Mouse (Mus musculus): Measurements from ENCODE around the gene Rpa2. TPM values are rescaled to one million over a fixed set of nuclear protein-coding genes. Genes with fewer than 3 reads are reported as not detected.
A peak's percentile ranks its signal among the peaks of the same experiment; 100 is the strongest.

Rpa2 gene
- polyA plus RNA-seq, 1 experiment from 2014 or later: 105 TPM

GRCm38 (mm10) chr4:132803212-132803611 lies 35.1 kb downstream of the Rpa2 start:
- no peak overlapping the region for H3K9ac ChIP-seq (replicated peaks; ENCODE audit: low read depth, low read length)
- no peak overlapping the region for H3K4me3 ChIP-seq (ENCODE audit: low read depth, low read length)
- H3K4me1 ChIP-seq (ENCODE audit: control insufficient read depth, insufficient read depth, low read length): no peaks in the 10 kb centered on the region

GRCm38 (mm10) chr4:132803876-132804275 lies 35.7 kb downstream of the Rpa2 start:
- WGBS: 95% methylated on average over 7 of the region's 7 CpGs
- ATAC-seq (ENCODE audit: insufficient number of reproducible peaks, insufficient read depth, low FRiP score, low read depth): no peak

More at GRCm38 (mm10) chr4:132803212-132803611, 35.1 kb downstream of the Rpa2 start:
- H3K4me2 ChIP-seq (replicated peaks; ENCODE audit: low read depth, low read length): no peak overlapping the region
- no peaks in the 10 kb centered on the region for H3K9me3 ChIP-seq (ENCODE audit: control insufficient read depth, low read depth, low read length)
- H3K36me3 ChIP-seq (ENCODE audit: control insufficient read depth, insufficient read depth, low read length): no peaks in the 10 kb centered on the region
- WGBS: 86% methylated on average over 5 of the region's 5 CpGs
- no peak for ATAC-seq (ENCODE audit: insufficient number of reproducible peaks, insufficient read depth, low FRiP score, low read depth)
- H3K27ac ChIP-seq (ENCODE audit: low read length): no peak overlapping the region
- no peaks in the 10 kb centered on the region for H3K27me3 ChIP-seq (ENCODE audit: control insufficient read depth, insufficient read depth, low read length)

GRCm38 (mm10) chr4:132804331-132804730 lies 36.2 kb downstream of the Rpa2 start:
- no peaks in the 10 kb centered on the region for H3K36me3 ChIP-seq (ENCODE audit: control insufficient read depth, insufficient read depth, low read length)
- no peak overlapping the region for H3K4me2 ChIP-seq (replicated peaks; ENCODE audit: low read depth, low read length)
- ATAC-seq (ENCODE audit: insufficient number of reproducible peaks, insufficient read depth, low FRiP score, low read depth): no peak
- H3K4me1 ChIP-seq (ENCODE audit: control insufficient read depth, insufficient read depth, low read length): 0 out of 2 replicates have a peak, but pooled peaks cover 1% of the 10 kb centered on the region
- no peak overlapping the region for H3K9ac ChIP-seq (replicated peaks; ENCODE audit: low read depth, low read length)
- no peaks in the 10 kb centered on the region for H3K27me3 ChIP-seq (ENCODE audit: control insufficient read depth, insufficient read depth, low read length)
- no peak overlapping the region for H3K27ac ChIP-seq (ENCODE audit: low read length)
- H3K9me3 ChIP-seq (ENCODE audit: control insufficient read depth, low read depth, low read length): no peaks in the 10 kb centered on the region
- 85% methylated on average over 6 of the region's 6 CpGs for WGBS
- H3K4me3 ChIP-seq (ENCODE audit: low read depth, low read length): no peak overlapping the region

More at GRCm38 (mm10) chr4:132803876-132804275, 35.7 kb downstream of the Rpa2 start:
- H3K9me3 ChIP-seq (ENCODE audit: control insufficient read depth, low read depth, low read length): no peaks in the 10 kb centered on the region
- H3K4me1 ChIP-seq (ENCODE audit: control insufficient read depth, insufficient read depth, low read length): no peaks in the 10 kb centered on the region
- no peaks in the 10 kb centered on the region for H3K27me3 ChIP-seq (ENCODE audit: control insufficient read depth, insufficient read depth, low read length)
- no peak overlapping the region for H3K9ac ChIP-seq (replicated peaks; ENCODE audit: low read depth, low read length)
- H3K4me2 ChIP-seq (replicated peaks; ENCODE audit: low read depth, low read length): no peak overlapping the region
- H3K27ac ChIP-seq (ENCODE audit: low read length): no peak overlapping the region
- H3K36me3 ChIP-seq (ENCODE audit: control insufficient read depth, insufficient read depth, low read length): no peaks in the 10 kb centered on the region
- H3K4me3 ChIP-seq (ENCODE audit: low read depth, low read length): no peak overlapping the region

- Histone ChIP-seq H3K9ac (replicated peaks; ENCODE audit: low read depth, low read length) (no peak overlapping the region), H3K4me1 (ENCODE audit: control insufficient read depth, insufficient read depth, low read length) (0 out of 2 replicates have a peak, but pooled peaks cover 3% of the 10 kb centered on the region), H3K27ac (ENCODE audit: low read length) (no peak overlapping the region), H3K9me3 (ENCODE audit: control insufficient read depth, low read depth, low read length) (no peaks in the 10 kb centered on the region), H3K4me3 (ENCODE audit: low read depth, low read length) (no peak overlapping the region), H3K4me2 (replicated peaks; ENCODE audit: low read depth, low read length) (no peak overlapping the region), H3K27me3 (ENCODE audit: control insufficient read depth, insufficient read depth, low read length) (no peaks in the 10 kb centered on the region), H3K36me3 (ENCODE audit: control insufficient read depth, insufficient read depth, low read length) (no peaks in the 10 kb centered on the region)
- 73% methylated on average over 5 of the region's 5 CpGs for WGBS
- no peak for ATAC-seq (ENCODE audit: insufficient number of reproducible peaks, insufficient read depth, low FRiP score, low read depth)
These were observed 37.0 kb downstream of the Rpa2 start for GRCm38 (mm10) chr4:132805146-132805545.

- Histone ChIP-seq H3K4me3 (ENCODE audit: low read depth, low read length) (no peak overlapping the region), H3K9ac (replicated peaks; ENCODE audit: low read depth, low read length) (no peak overlapping the region), H3K9me3 (ENCODE audit: control insufficient read depth, low read depth, low read length) (peaks cover 4% of the 10 kb centered on the region; the same call in 1 of the 2 replicates), H3K4me1 (ENCODE audit: control insufficient read depth, insufficient read depth, low read length) (0 out of 2 replicates have a peak, but pooled peaks cover 3% of the 10 kb centered on the region), H3K27ac (ENCODE audit: low read length) (no peak overlapping the region), H3K4me2 (replicated peaks; ENCODE audit: low read depth, low read length) (no peak overlapping the region), H3K27me3 (ENCODE audit: control insufficient read depth, insufficient read depth, low read length) (no peaks in the 10 kb centered on the region), H3K36me3 (ENCODE audit: control insufficient read depth, insufficient read depth, low read length) (no peaks in the 10 kb centered on the region)
- ATAC-seq (ENCODE audit: insufficient number of reproducible peaks, insufficient read depth, low FRiP score, low read depth): no peak
- 76% methylated on average over 12 of the region's 12 CpGs for WGBS
These were observed 37.6 kb downstream of the Rpa2 start for GRCm38 (mm10) chr4:132805599-132806197.

- Histone ChIP-seq H3K27me3 (ENCODE audit: control insufficient read depth, insufficient read depth, low read length) (no peaks in the 10 kb centered on the region), H3K4me2 (replicated peaks; ENCODE audit: low read depth, low read length) (no peak overlapping the region), H3K4me1 (ENCODE audit: control insufficient read depth, insufficient read depth, low read length) (0 out of 2 replicates have a peak, but pooled peaks cover 3% of the 10 kb centered on the region), H3K4me3 (ENCODE audit: low read depth, low read length) (no peak overlapping the region), H3K27ac (ENCODE audit: low read length) (no peak overlapping the region), H3K9me3 (ENCODE audit: control insufficient read depth, low read depth, low read length) (peaks cover 8% of the 10 kb centered on the region; the same call in 1 of the 2 replicates), H3K36me3 (ENCODE audit: control insufficient read depth, insufficient read depth, low read length) (no peaks in the 10 kb centered on the region), H3K9ac (replicated peaks; ENCODE audit: low read depth, low read length) (no peak overlapping the region)
- WGBS: 78% methylated on average over 7 of the region's 7 CpGs
- ATAC-seq (ENCODE audit: insufficient number of reproducible peaks, insufficient read depth, low FRiP score, low read depth): no peak
These were observed 38.6 kb downstream of the Rpa2 start for GRCm38 (mm10) chr4:132806620-132807191.

- Histone ChIP-seq H3K9me3 (ENCODE audit: control insufficient read depth, low read depth, low read length) (peaks cover 8% of the 10 kb centered on the region; the same call in 1 of the 2 replicates), H3K27ac (ENCODE audit: low read length) (peak overlapping the region; percentile 61; the same call in 1 of the 2 replicates), H3K4me2 (replicated peaks; ENCODE audit: low read depth, low read length) (no peak overlapping the region), H3K4me3 (ENCODE audit: low read depth, low read length) (no peak overlapping the region), H3K36me3 (ENCODE audit: control insufficient read depth, insufficient read depth, low read length) (no peaks in the 10 kb centered on the region), H3K9ac (replicated peaks; ENCODE audit: low read depth, low read length) (no peak overlapping the region), H3K27me3 (ENCODE audit: control insufficient read depth, insufficient read depth, low read length) (no peaks in the 10 kb centered on the region), H3K4me1 (ENCODE audit: control insufficient read depth, insufficient read depth, low read length) (0 out of 2 replicates have a peak, but pooled peaks cover 3% of the 10 kb centered on the region)
- WGBS: 58% methylated on average over 5 of the region's 5 CpGs
- ATAC-seq (ENCODE audit: insufficient number of reproducible peaks, insufficient read depth, low FRiP score, low read depth): peak; percentile 37; the same call in 1 of the 2 replicates
These were observed 39.9 kb downstream of the Rpa2 start for GRCm38 (mm10) chr4:132807771-132808641.

GRCm38 (mm10) chr4:132809621-132810020 lies 41.5 kb downstream of the Rpa2 start:
- Histone ChIP-seq H3K36me3 (ENCODE audit: control insufficient read depth, insufficient read depth, low read length) (no peaks in the 10 kb centered on the region), H3K27me3 (ENCODE audit: control insufficient read depth, insufficient read depth, low read length) (no peaks in the 10 kb centered on the region), H3K9me3 (ENCODE audit: control insufficient read depth, low read depth, low read length) (peaks cover 8% of the 10 kb centered on the region; the same call in 1 of the 2 replicates), H3K27ac (ENCODE audit: low read length) (no peak overlapping the region), H3K9ac (replicated peaks; ENCODE audit: low read depth, low read length) (no peak overlapping the region), H3K4me2 (replicated peaks; ENCODE audit: low read depth, low read length) (no peak overlapping the region), H3K4me3 (ENCODE audit: low read depth, low read length) (no peak overlapping the region), H3K4me1 (ENCODE audit: control insufficient read depth, insufficient read depth, low read length) (0 out of 2 replicates have a peak, but pooled peaks cover 3% of the 10 kb centered on the region)
- 75% methylated on average over 5 of the region's 5 CpGs for WGBS
- ATAC-seq (ENCODE audit: insufficient number of reproducible peaks, insufficient read depth, low FRiP score, low read depth): no peak

Measured in stomach, embryonic 14.5 days (tissue).